Mouse (Mus musculus) ES-E14 (cell line): ENCODE data around the gene Izumo4.

Experiments used
- CHD2 ChIP-seq: IDR thresholded peaks from 2 replicates; pipeline ENCODE4 v1.6.1; 2014; ENCODE audit warnings: mild to moderate bottlenecking, low read depth, low read length, inconsistent platforms
- MAFK ChIP-seq: IDR thresholded peaks from 2 replicates; pipeline ENCODE4 v1.6.1; 2014; ENCODE audit warnings: mild to moderate bottlenecking, low read depth, low read length, inconsistent platforms; ENCODE audit not compliant: insufficient read depth
- ZC3H11A ChIP-seq: IDR thresholded peaks from 2 replicates; pipeline ENCODE4 v1.6.1; 2012; ENCODE audit warnings: low read depth, mild to moderate bottlenecking, inconsistent platforms, low read length, borderline replicate concordance
- ZNF384 ChIP-seq: IDR thresholded peaks from 2 replicates; pipeline ENCODE4 v1.6.1; 2012; ENCODE audit warnings: low read depth, low read length, inconsistent platforms

- no peak for TF ChIP-seq ZNF384
- TF ChIP-seq CHD2, result no peak
- no peak for TF ChIP-seq ZC3H11A
- TF ChIP-seq MAFK, result no peak
These were observed 37.0 kb upstream of the Izumo4 start for GRCm38 (mm10) chr10:80665016-80665380.
